In genomic region chr9:57835841-57836514, GRCm38 (mm10) we compare ENCODE assay signal across 8 mouse cellular contexts. TPM values are rescaled to one million over a fixed set of nuclear protein-coding genes. Genes with fewer than 3 reads are reported as not detected.
DNase-seq lines count a peak whose midpoint lies in the region; ATAC-seq lines count a peak whose summit lies in the region.

No protein-coding gene starts in this region.

- H3K9ac ChIP-seq in lung, embryonic 16.5 days (ENCODE audit: low read length), result peak overlapping the region; percentile 73
- peak overlapping the region; percentile 76 for H3K9ac ChIP-seq in intestine, embryonic 16.5 days (ENCODE audit: low read depth, low read length)
- peak overlapping the region; percentile 52 for H3K9ac ChIP-seq in neural tube, embryonic 11.5 days (ENCODE audit: low read length)

- ATAC-seq in CD4-positive, CD25-positive, alpha-beta regulatory T cell, adult 4 months, result no peak
- ATAC-seq in lung, embryonic 16.5 days (ENCODE audit: low read depth), result no peak
- ATAC-seq in intestine, embryonic 16.5 days, result no peak
- ATAC-seq in neural tube, embryonic 11.5 days (ENCODE audit: insufficient read depth, low FRiP score, low TSS enrichment), result 0 out of 2 replicates have a peak, but pooled peaks have one; percentile 18
- ATAC-seq in granulocyte monocyte progenitor cell, adult 5-6 weeks (replicated peaks; ENCODE audit: poor library complexity, severe bottlenecking), result no peak

- peak; percentile 19 for DNase-seq in CD4-positive, CD25-positive, alpha-beta regulatory T cell, adult 2 months (ENCODE audit: low read depth, low spot score)
- DNase-seq in lung, postnatal 14 days, result no peak
- DNase-seq in neural tube, embryonic 11.5 days (ENCODE audit: low spot score), result no peak
- DNase-seq in left cerebral cortex, postnatal 36 days (ENCODE audit: low spot score in 2 of 2), result no peak

- intact Hi-C loops in left cerebral cortex, postnatal 36 days (cut with DNase I), result loop anchor here (2.0 kb wide), 1 partner anchor 73 kb away; no protein-coding TSS in a partner anchor

- H3K9me3 ChIP-seq in lung, embryonic 16.5 days (ENCODE audit: control insufficient read depth, low read length), result no peaks in the 10 kb centered on the region
- no peaks in the 10 kb centered on the region for H3K9me3 ChIP-seq in intestine, embryonic 16.5 days (ENCODE audit: control insufficient read depth, low read length)
- no peaks in the 10 kb centered on the region for H3K9me3 ChIP-seq in neural tube, embryonic 11.5 days (ENCODE audit: control insufficient read depth, low read length)

- H3K4me2 ChIP-seq in lung, embryonic 16.5 days (ENCODE audit: low read depth, low read length), result peak overlapping the region; percentile 83
- H3K4me2 ChIP-seq in intestine, embryonic 16.5 days (ENCODE audit: low read depth, low read length), result peak overlapping the region; percentile 82
- peak overlapping the region; percentile 60 for H3K4me2 ChIP-seq in neural tube, embryonic 11.5 days (ENCODE audit: low read depth)

- H3K4me1 ChIP-seq in lung, embryonic 16.5 days (replicated peaks; ENCODE audit: control insufficient read depth, insufficient read depth, low read length), result peaks cover 15% of the 10 kb centered on the region
- peaks cover 19% of the 10 kb centered on the region for H3K4me1 ChIP-seq in intestine, embryonic 16.5 days (ENCODE audit: control insufficient read depth, insufficient read depth, low read length)
- peaks cover 14% of the 10 kb centered on the region for H3K4me1 ChIP-seq in neural tube, embryonic 11.5 days (ENCODE audit: control insufficient read depth, insufficient read depth, low read length)

- H3K36me3 ChIP-seq in lung, embryonic 16.5 days (ENCODE audit: control insufficient read depth, insufficient read depth, low read length), result no peaks in the 10 kb centered on the region
- no peaks in the 10 kb centered on the region for H3K36me3 ChIP-seq in intestine, embryonic 16.5 days (ENCODE audit: control insufficient read depth, insufficient read depth, low read length)
- no peaks in the 10 kb centered on the region for H3K36me3 ChIP-seq in neural tube, embryonic 11.5 days (ENCODE audit: control insufficient read depth, insufficient read depth, low read length)

- WGBS in lung, embryonic 16.5 days, result under 1% methylated on average over 22 of the region's 22 CpGs
- 1% methylated on average over 21 of the region's 22 CpGs for WGBS in intestine, embryonic 16.5 days
- 2% methylated on average over 22 of the region's 22 CpGs for WGBS in neural tube, embryonic 11.5 days

- H3K27me3 ChIP-seq in lung, embryonic 16.5 days (ENCODE audit: control insufficient read depth, insufficient read depth, low read depth, low read length), result peaks cover 9% of the 10 kb centered on the region
- peaks cover 3% of the 10 kb centered on the region; the same call in 1 of the 2 replicates for H3K27me3 ChIP-seq in intestine, embryonic 16.5 days (replicated peaks; ENCODE audit: control insufficient read depth, insufficient read depth, low read length)
- H3K27me3 ChIP-seq in neural tube, embryonic 11.5 days (ENCODE audit: control insufficient read depth, insufficient read depth, low read length), result no peaks in the 10 kb centered on the region

- no peak overlapping the region for H3K27ac ChIP-seq in lung, embryonic 16.5 days (ENCODE audit: low read length)
- H3K27ac ChIP-seq in intestine, embryonic 16.5 days (ENCODE audit: low read length), result peak overlapping the region; percentile 17; the same call in 1 of the 2 replicates
- peak overlapping the region; percentile 49; the same call in 1 of the 2 replicates for H3K27ac ChIP-seq in neural tube, embryonic 11.5 days (ENCODE audit: low read depth, low read length)

- peak overlapping the region; percentile 82 for H3K4me3 ChIP-seq in lung, embryonic 16.5 days (ENCODE audit: low read length)
- peak overlapping the region; percentile 77 for H3K4me3 ChIP-seq in intestine, embryonic 16.5 days (ENCODE audit: low read length)
- peak overlapping the region; percentile 66 for H3K4me3 ChIP-seq in neural tube, embryonic 11.5 days (ENCODE audit: low read depth, low read length)

RNA-seq across cellular contexts. Expression of gene Arid3b, which starts 0.6 kb away (rescaled TPM):
- polyA plus RNA-seq in CD4-positive, CD25-positive, alpha-beta regulatory T cell, adult 4 months (2017; shearing (Covaris generic)), result 10 to 100 TPM; 25.2 to 35.4 TPM
- polyA plus RNA-seq in lung, embryonic 16.5 days (2015; fragmentation: Nextera tagmentation; extraction: Ambion mirVana), result 4.3 and 4.9 TPM in 2 replicates
- 7.5 and 8.7 TPM in 2 replicates for polyA plus RNA-seq in intestine, embryonic 16.5 days (2015; fragmentation: Nextera tagmentation; extraction: Ambion mirVana)
- polyA plus RNA-seq in neural tube, embryonic 11.5 days (2014; fragmentation: Nextera tagmentation; extraction: Ambion mirVana), result 25.7 and 25.8 TPM in 2 replicates
- 2.0 and 3.6 TPM in 2 replicates for total RNA-seq in granulocyte monocyte progenitor cell, adult 5-6 weeks (2014; fragmentation: Nextera tagmentation)
- 0.99 and 1.3 TPM in 2 replicates for total RNA-seq in granulocyte monocyte progenitor cell, adult 5-6 weeks (2017)
- 10 to 100 TPM in 1 of 2 experiments, 1 to 10 TPM in 1; 6.4 to 13.5 TPM for total RNA-seq in left cerebral cortex, postnatal 36 days (2021)
